ENCODE assay signal across 22 mouse cellular contexts in the genomic region with DNA sequence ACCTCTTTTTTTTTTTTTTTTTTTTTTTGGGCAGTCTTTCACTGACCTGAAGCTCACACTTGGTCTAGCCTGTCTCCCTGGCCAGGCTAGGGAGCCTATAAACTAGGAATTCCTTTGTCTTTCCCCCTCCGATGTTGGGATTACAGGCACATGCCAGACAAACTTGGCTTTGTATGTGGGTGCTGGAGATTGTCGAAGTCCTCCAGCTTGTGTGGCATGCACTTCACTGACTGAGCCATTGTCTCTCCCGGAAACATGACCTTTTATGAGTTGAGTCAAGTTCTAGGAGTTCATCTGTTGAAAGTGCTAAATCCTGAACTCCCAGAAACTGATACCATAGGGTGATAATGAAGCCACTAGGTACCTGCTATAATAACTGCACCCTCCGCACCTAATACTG. TPM values are rescaled to one million over a fixed set of nuclear protein-coding genes. Genes with fewer than 3 reads are reported as not detected.
A peak's percentile ranks its signal among the peaks of the same experiment; 100 is the strongest.
DNase-seq lines count a peak whose midpoint lies in the region; ATAC-seq lines count a peak whose summit lies in the region.
"Had no signal": no experiment of that assay in that cellular context is flagged by ENCODE, and none has a peak within 500 bp of the region (broad histone marks: within the 10 kb centered on the region; RNA-seq: fewer than 3 reads in every experiment).

No protein-coding gene starts in this region.

- H3K9ac ChIP-seq in heart, embryonic 11.5 days (ENCODE audit: low read depth, low read length): no peak overlapping the region
- no peak overlapping the region for H3K9ac ChIP-seq in hindbrain, embryonic 12.5 days

- no peak for ATAC-seq in heart, embryonic 11.5 days (replicated peaks; ENCODE audit: insufficient number of reproducible peaks, low FRiP score, low TSS enrichment)
- no peak for ATAC-seq in hindbrain, embryonic 12.5 days (ENCODE audit: low FRiP score)
- ATAC-seq: activated CD4-positive, CD25-positive, alpha-beta regulatory T cell, adult 4 months; CD4-positive, CD25-positive, alpha-beta regulatory T cell, adult 4 months; Patski had no signal

- H3K4me3 ChIP-seq in heart, embryonic 11.5 days (ENCODE audit: low read depth, low read length): no peak overlapping the region
- H3K4me3 ChIP-seq in hindbrain, embryonic 10.5 days: no peak overlapping the region
- no peak overlapping the region for H3K4me3 ChIP-seq in hindbrain, embryonic 12.5 days

- peaks cover 4% of the 10 kb centered on the region; the same call in 1 of the 2 replicates for H3K9me3 ChIP-seq in heart, embryonic 11.5 days (replicated peaks; ENCODE audit: control insufficient read depth, low read length)
- no peaks in the 10 kb centered on the region for H3K9me3 ChIP-seq in hindbrain, embryonic 10.5 days
- no peaks in the 10 kb centered on the region for H3K9me3 ChIP-seq in hindbrain, embryonic 12.5 days (replicated peaks)
- H3K9me3 ChIP-seq: G1E had no signal

- H3K4me2 ChIP-seq in heart, embryonic 11.5 days: no peak overlapping the region
- no peak overlapping the region for H3K4me2 ChIP-seq in hindbrain, embryonic 12.5 days (replicated peaks)

- DNase-seq in heart, adult 11 months: peak; percentile 71
- peak; percentile 0 for DNase-seq in hindbrain, embryonic 10.5 days (ENCODE audit: low spot score)
- DNase-seq in Muller cell, postnatal 12 days (ENCODE audit: inconsistent ontology term): peak; percentile 51
- no peak for DNase-seq in urinary bladder, postnatal 4 days (ENCODE audit: low spot score in 2 of 2)
- DNase-seq: adrenal gland, adult 2 months; adrenal gland, adult 8-10 months; adrenal gland, postnatal 10 days; adrenal gland, postnatal 14 days; adrenal gland, postnatal 25 days; adrenal gland, postnatal 36 days; B cell, adult 2 months; cerebellum, adult 11 months; cerebellum, adult 11-12 months; cerebellum, adult 18-20 months; cerebellum, adult 2 months had no signal

- no peaks in the 10 kb centered on the region for H3K27me3 ChIP-seq in heart, embryonic 11.5 days (ENCODE audit: control insufficient read depth, insufficient read depth, low read length)
- no peaks in the 10 kb centered on the region for H3K27me3 ChIP-seq in hindbrain, embryonic 10.5 days (ENCODE audit: insufficient read depth, poor library complexity, severe bottlenecking)
- H3K27me3 ChIP-seq in hindbrain, embryonic 12.5 days: no peaks in the 10 kb centered on the region
- H3K27me3 ChIP-seq: CH12.LX, Patski had no signal

- H3K4me1 ChIP-seq in heart, embryonic 11.5 days (ENCODE audit: control insufficient read depth, insufficient read depth, low read length): no peaks in the 10 kb centered on the region
- peaks cover 15% of the 10 kb centered on the region for H3K4me1 ChIP-seq in hindbrain, embryonic 10.5 days (replicated peaks)
- H3K4me1 ChIP-seq in hindbrain, embryonic 12.5 days: no peaks in the 10 kb centered on the region; the same call in 1 of the 2 replicates

- H3K36me3 ChIP-seq in heart, embryonic 11.5 days (ENCODE audit: control insufficient read depth, insufficient read depth, low read length): no peaks in the 10 kb centered on the region
- no peaks in the 10 kb centered on the region for H3K36me3 ChIP-seq in hindbrain, embryonic 10.5 days
- H3K36me3 ChIP-seq in hindbrain, embryonic 12.5 days: no peaks in the 10 kb centered on the region
- H3K36me3 ChIP-seq: G1E had no signal

- 66% methylated on average over 4 of the region's 4 CpGs for WGBS in heart, embryonic 11.5 days (ENCODE audit: insufficient replicate concordance)
- WGBS in hindbrain, embryonic 10.5 days: 85% methylated on average over 4 of the region's 4 CpGs
- 81% methylated on average over 4 of the region's 4 CpGs for whole genome bisulfite sequencing in hindbrain, embryonic 12.5 days

- no peak overlapping the region for H3K27ac ChIP-seq in heart, embryonic 11.5 days (ENCODE audit: low read depth, low read length)
- no peak overlapping the region for H3K27ac ChIP-seq in hindbrain, embryonic 10.5 days
- H3K27ac ChIP-seq in hindbrain, embryonic 12.5 days: no peak overlapping the region

RNA-seq across cellular contexts. Expression of gene BC067074, which starts 41.8 kb away (rescaled TPM):
- polyA plus RNA-seq in heart, embryonic 11.5 days (2014; fragmentation: Nextera tagmentation; extraction: Ambion mirVana): 3.0 and 3.1 TPM in 2 replicates
- polyA plus RNA-seq in hindbrain, embryonic 10.5 days (2016; fragmentation: Nextera tagmentation; extraction: Ambion mirVana): 1.8 TPM in 2 replicates
- polyA plus RNA-seq in hindbrain, embryonic 12.5 days (2016; fragmentation: Nextera tagmentation; extraction: Ambion mirVana): 3.5 and 4.5 TPM in 2 replicates
- polyA plus RNA-seq: activated CD4-positive, CD25-positive, alpha-beta regulatory T cell, adult 4 months; CD4-positive, CD25-positive, alpha-beta regulatory T cell, adult 4 months; G1E had no signal

Comparison
In these comparisons a context has a peak if more than half of its experiments do, and no peak if none do; other contexts are left out.
1. DNase-seq: peak in heart, adult 11 months (single experiment), hindbrain, embryonic 10.5 days (single experiment) and Muller cell, postnatal 12 days (single experiment); none in urinary bladder, postnatal 4 days (0 of 2).